Mouse (Mus musculus): Measurements from ENCODE around the gene Skap1.

GRCm38 (mm10) chr11:96526137-96526621, 61.8 kb downstream of the Skap1 start:
- TF ChIP-seq POLR2A (IDR thresholded peaks at IDR 0.05; ENCODE audit: insufficient read length, low read depth) (no peak), USF1 (IDR thresholded peaks at IDR 0.05; ENCODE audit: low read depth) (no peak), SRF (IDR thresholded peaks at IDR 0.05; ENCODE audit: control insufficient read depth, insufficient read length, low read depth) (no peak), MYOD1 (IDR thresholded peaks at IDR 0.05; ENCODE audit: control insufficient read depth in 1 of 3, insufficient read length in 2 of 3, low read depth in 2 of 3) (no peak), TCF3 (IDR thresholded peaks at IDR 0.05; ENCODE audit: insufficient read length, low read depth) (no peak)
